Mouse (Mus musculus) olfactory bulb, adult 2 months (tissue): ENCODE results near the gene Mapkap1.

Experiments used
- CTCF ChIP-seq: fragments of 200-500 bp; IDR thresholded peaks from 2 replicates; pipeline ENCODE4 v1.5.1; 2012; ENCODE audit warnings: low read depth, mild to moderate bottlenecking, low read length, moderate library complexity; ENCODE audit not compliant: insufficient read depth
- POLR2A ChIP-seq: fragments of 200-500 bp; IDR thresholded peaks from 2 replicates; pipeline ENCODE4 v1.6.1; 2012; ENCODE audit warnings: mild to moderate bottlenecking, low read depth, low read length, moderate library complexity; ENCODE audit not compliant: insufficient read depth

DNA sequence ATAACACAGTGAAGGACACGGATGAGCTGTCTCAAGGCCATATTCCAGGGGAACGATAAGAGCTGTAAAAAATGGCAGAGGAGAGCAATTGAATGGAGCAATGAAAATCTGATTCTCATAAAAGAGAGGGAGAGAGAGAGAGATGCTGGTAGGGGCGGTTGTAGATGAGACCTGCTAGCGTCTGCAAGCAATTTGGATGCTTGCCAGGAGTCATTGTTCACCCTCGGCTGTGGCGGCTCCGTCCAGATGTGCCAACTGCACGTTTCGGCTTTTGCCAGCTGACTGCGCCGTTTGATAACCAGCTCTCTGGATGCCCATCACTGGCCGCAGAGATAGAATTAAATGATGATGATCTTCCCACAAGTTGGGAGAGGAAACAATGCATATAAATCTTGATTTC lies 128.4 kb downstream of the Mapkap1 start:
- TF ChIP-seq POLR2A (no peak), CTCF (no peak)
